Mouse (Mus musculus): Measurements from ENCODE around the gene Gpr61. TPM values are rescaled to one million over a fixed set of nuclear protein-coding genes. Genes with fewer than 3 reads are reported as not detected.

The Gpr61 gene
- polyA plus RNA-seq, 1 experiment from 2014 or later, result 6.1 TPM

- WGBS, result 29% methylated on average over 14 of the region's 14 CpGs
- no peaks in the 10 kb centered on the region for H3K36me3 ChIP-seq
- H3K27ac ChIP-seq (replicated peaks), result no peak overlapping the region
These were observed 12.8 kb upstream of the Gpr61 start for GRCm38 (mm10) chr3:108167499-108167898.

GRCm38 (mm10) chr3:108166486-108167211, 12.0 kb upstream of the Gpr61 start:
- no peak overlapping the region for H3K4me2 ChIP-seq
- 5% methylated on average over 9 of the region's 11 CpGs for WGBS
- peak; percentile 54 for ATAC-seq (ENCODE audit: low FRiP score, low read depth)
- H3K4me1 ChIP-seq (replicated peaks), result peaks cover 31% of the 10 kb centered on the region
- H3K9ac ChIP-seq, result no peak overlapping the region
- H3K4me3 ChIP-seq, result no peak overlapping the region
- no peaks in the 10 kb centered on the region for H3K36me3 ChIP-seq
- peak overlapping the region; percentile 74 for H3K27ac ChIP-seq (replicated peaks)
- H3K27me3 ChIP-seq, result no peaks in the 10 kb centered on the region
- H3K9me3 ChIP-seq, result no peaks in the 10 kb centered on the region

More at GRCm38 (mm10) chr3:108167499-108167898, 12.8 kb upstream of the Gpr61 start:
- no peak for ATAC-seq (ENCODE audit: low FRiP score, low read depth)
- no peaks in the 10 kb centered on the region for H3K9me3 ChIP-seq
- no peak overlapping the region for H3K9ac ChIP-seq
- peaks cover 31% of the 10 kb centered on the region for H3K4me1 ChIP-seq (replicated peaks)
- H3K27me3 ChIP-seq, result no peaks in the 10 kb centered on the region
- H3K4me3 ChIP-seq, result no peak overlapping the region
- H3K4me2 ChIP-seq, result no peak overlapping the region

- Histone ChIP-seq H3K4me3 (no peak overlapping the region), H3K9ac (peak overlapping the region; percentile 18), H3K27me3 (no peaks in the 10 kb centered on the region), H3K9me3 (no peaks in the 10 kb centered on the region), H3K4me1 (replicated peaks) (peaks cover 31% of the 10 kb centered on the region), H3K36me3 (no peaks in the 10 kb centered on the region), H3K27ac (replicated peaks) (peak overlapping the region; percentile 74), H3K4me2 (peak overlapping the region; percentile 52; the same call in 1 of the 2 replicates)
- ATAC-seq (ENCODE audit: low FRiP score, low read depth), result peak; percentile 29; the same call in 1 of the 2 replicates
- 22% methylated on average over 10 of the region's 10 CpGs for WGBS
These were observed 11.0 kb upstream of the Gpr61 start for GRCm38 (mm10) chr3:108165532-108166315.

- Histone ChIP-seq H3K4me3 (peak overlapping the region; percentile 20; the same call in 1 of the 2 replicates), H3K9me3 (no peaks in the 10 kb centered on the region), H3K4me1 (replicated peaks) (peaks cover 31% of the 10 kb centered on the region), H3K27me3 (no peaks in the 10 kb centered on the region), H3K27ac (replicated peaks) (peak overlapping the region; percentile 23; the same call in 1 of the 2 replicates), H3K4me2 (peak overlapping the region; percentile 52), H3K9ac (peak overlapping the region; percentile 28; the same call in 1 of the 2 replicates), H3K36me3 (no peaks in the 10 kb centered on the region)
- 10% methylated on average over 9 of the region's 9 CpGs for WGBS
- peak; percentile 74 for ATAC-seq (ENCODE audit: low FRiP score, low read depth)
These were observed 10.1 kb upstream of the Gpr61 start for GRCm38 (mm10) chr3:108164807-108165206.

- no peaks in the 10 kb centered on the region for H3K36me3 ChIP-seq
- no peaks in the 10 kb centered on the region for H3K27me3 ChIP-seq
- no peak overlapping the region for H3K4me3 ChIP-seq
- 67% methylated on average over 5 of the region's 5 CpGs for WGBS
- H3K9ac ChIP-seq, result no peak overlapping the region
- peaks cover 31% of the 10 kb centered on the region for H3K4me1 ChIP-seq (replicated peaks)
- no peaks in the 10 kb centered on the region for H3K9me3 ChIP-seq
- no peak for ATAC-seq (ENCODE audit: low FRiP score, low read depth)
- H3K27ac ChIP-seq (replicated peaks), result no peak overlapping the region
- H3K4me2 ChIP-seq, result no peak overlapping the region
These were observed 9.4 kb upstream of the Gpr61 start for GRCm38 (mm10) chr3:108164091-108164490.

- H3K27me3 ChIP-seq, result no peaks in the 10 kb centered on the region
- ATAC-seq (ENCODE audit: low FRiP score, low read depth), result peak; percentile 39
- peaks cover 20% of the 10 kb centered on the region for H3K4me1 ChIP-seq (replicated peaks)
- no peaks in the 10 kb centered on the region for H3K9me3 ChIP-seq
- no peak overlapping the region for H3K4me2 ChIP-seq
- H3K4me3 ChIP-seq, result no peak overlapping the region
- H3K36me3 ChIP-seq, result no peaks in the 10 kb centered on the region
- H3K27ac ChIP-seq (replicated peaks), result peak overlapping the region; percentile 35
- no peak overlapping the region for H3K9ac ChIP-seq
- 43% methylated on average over 9 of the region's 9 CpGs for WGBS
These were observed 3.8 kb upstream of the Gpr61 start for GRCm38 (mm10) chr3:108158383-108159037.

GRCm38 (mm10) chr3:108152290-108152689, 2.4 kb downstream of the Gpr61 start:
- Histone ChIP-seq H3K4me1 (replicated peaks) (peaks cover 16% of the 10 kb centered on the region), H3K27me3 (no peaks in the 10 kb centered on the region), H3K27ac (replicated peaks) (no peak overlapping the region), H3K36me3 (no peaks in the 10 kb centered on the region), H3K4me2 (no peak overlapping the region), H3K4me3 (no peak overlapping the region), H3K9ac (no peak overlapping the region), H3K9me3 (no peaks in the 10 kb centered on the region)
- no peak for ATAC-seq (ENCODE audit: low FRiP score, low read depth)
- WGBS, result 80% methylated on average over 3 of the region's 3 CpGs

GRCm38 (mm10) chr3:108147386-108148235, 7.1 kb downstream of the Gpr61 start:
- Histone ChIP-seq H3K36me3 (no peaks in the 10 kb centered on the region), H3K4me2 (no peak overlapping the region), H3K9me3 (no peaks in the 10 kb centered on the region), H3K4me1 (replicated peaks) (peaks cover 39% of the 10 kb centered on the region), H3K4me3 (no peak overlapping the region), H3K27ac (replicated peaks) (no peak overlapping the region), H3K9ac (no peak overlapping the region), H3K27me3 (no peaks in the 10 kb centered on the region)
- WGBS, result 67% methylated on average over 11 of the region's 11 CpGs
- peak; percentile 38; the same call in 1 of the 2 replicates for ATAC-seq (ENCODE audit: low FRiP score, low read depth)

GRCm38 (mm10) chr3:108146671-108147070, 8.0 kb downstream of the Gpr61 start:
- Histone ChIP-seq H3K4me3 (peak overlapping the region; percentile 61), H3K4me1 (replicated peaks) (peaks cover 39% of the 10 kb centered on the region), H3K36me3 (no peaks in the 10 kb centered on the region), H3K9ac (peak overlapping the region; percentile 74; the same call in 1 of the 2 replicates), H3K4me2 (peak overlapping the region; percentile 76), H3K9me3 (no peaks in the 10 kb centered on the region), H3K27me3 (no peaks in the 10 kb centered on the region), H3K27ac (replicated peaks) (0 out of 2 replicates have a peak overlapping the region, but pooled peaks have one; percentile 94)
- 57% methylated on average over 5 of the region's 5 CpGs for WGBS
- no peak for ATAC-seq (ENCODE audit: low FRiP score, low read depth)

GRCm38 (mm10) chr3:108145534-108146445, 8.9 kb downstream of the Gpr61 start, which contains the start of gene Gnai3:
Gene Gnai3 (minus strand): TSS chr3:108146146.
- WGBS, result under 1% methylated on average over 63 of the region's 63 CpGs

More at GRCm38 (mm10) chr3:108145534-108146445, 8.9 kb downstream of the Gpr61 start, which contains the start of gene Gnai3:
- Histone ChIP-seq H3K4me3 (peak within 1 kb of the TSS; percentile 61), H3K36me3 (no peaks in the 10 kb centered on the region), H3K27me3 (no peaks in the 10 kb centered on the region), H3K9me3 (no peaks in the 10 kb centered on the region), H3K4me1 (replicated peaks) (peaks cover 39% of the 10 kb centered on the region), H3K27ac (replicated peaks) (peak within 1 kb of the TSS; percentile 94), H3K4me2 (peak within 1 kb of the TSS; percentile 76), H3K9ac (peak within 1 kb of the TSS; percentile 74)
- peak; percentile 93 for ATAC-seq (ENCODE audit: low FRiP score, low read depth)
